Mouse (Mus musculus) liver, embryonic 14.5 days (tissue): Measurements from ENCODE around the gene Trp53i11.

Experiments used
- CTCF ChIP-seq: IDR thresholded peaks from 2 replicates; pipeline ENCODE4 v1.5.1; 2016; ENCODE audit warnings: antibody characterized with exemption, low read depth, control low read depth
- EP300 ChIP-seq: IDR thresholded peaks from 2 replicates; pipeline ENCODE4 v1.6.1; 2016; ENCODE audit warnings: antibody characterized with exemption, low read depth

DNA sequence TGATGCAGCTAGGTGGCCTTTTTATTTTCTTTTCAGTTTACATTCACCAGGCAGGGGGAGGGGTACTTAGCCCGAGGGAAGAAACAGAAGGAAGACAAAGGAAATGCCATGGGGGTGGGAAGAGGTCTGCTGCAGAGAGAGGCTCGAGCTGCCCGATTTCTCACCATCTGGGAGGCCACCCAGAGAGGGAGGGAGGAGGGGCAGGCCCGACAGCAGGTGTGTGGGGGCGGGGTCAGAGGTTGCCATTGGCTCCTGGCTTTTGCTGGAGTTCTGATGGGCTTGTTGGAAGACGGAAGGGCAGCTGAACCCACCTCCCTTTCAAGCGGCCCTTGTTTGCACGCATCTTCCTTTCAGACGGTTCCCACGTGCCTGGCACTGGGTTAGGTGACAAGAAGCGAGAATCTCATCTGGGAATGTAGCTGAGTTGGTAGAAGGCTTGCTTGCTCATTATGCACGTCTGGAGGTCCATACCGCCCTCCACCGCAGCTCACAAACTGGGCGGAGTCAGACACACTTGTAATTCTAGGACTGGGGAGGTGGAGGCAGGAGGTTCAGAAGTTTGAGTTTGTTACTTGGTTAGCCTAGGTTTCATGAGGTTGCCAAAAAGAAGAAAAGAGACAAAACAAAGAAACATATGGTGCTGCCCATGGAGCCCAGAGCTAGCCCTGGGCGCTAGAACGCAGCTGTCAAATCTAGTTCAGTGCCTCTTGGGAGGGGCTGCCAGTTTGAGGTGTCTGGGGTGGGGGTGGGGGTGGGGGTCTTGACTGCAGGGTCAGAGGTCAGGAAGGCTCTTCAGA, 10.3 kb upstream of the Trp53i11 start:
- no peak for TF ChIP-seq CTCF
- no peak for TF ChIP-seq EP300
